Mouse (Mus musculus) hindbrain, embryonic 14.5 days (tissue): ENCODE measurements at regions not wholly inside any gene's neighbourhood (a gene's known extent, or its start where the extent isn't known, plus 50 kb on each side); places are given as distances from the start of the nearest gene placed in this dataset.
A peak's percentile ranks its signal among the peaks of the same experiment; 100 is the strongest.

Source experiments
- ATAC-seq: fragments of 200-750 bp; cut with Nextera tagmentation; 2 replicates; pipeline ENCODE4 v1.8.0; 2017; ENCODE audit warnings: moderate number of reproducible peaks, mild to moderate bottlenecking, moderate TSS enrichment, moderate library complexity; ENCODE audit not compliant: low FRiP score
- DNase-seq: peaks from one replicate; pipeline ENCODE4 v3.0.0-alpha.2; 2015; ENCODE audit warnings: low spot score
- H3K27ac ChIP-seq: fragments of 300-500 bp; sonication (generic); 2 replicates; pipeline ENCODE4 v1.5.1; 2014; ENCODE audit warnings: mild to moderate bottlenecking, moderate library complexity
- H3K27me3 ChIP-seq: fragments of 300-500 bp; sonication (generic); 2 replicates; pipeline ENCODE4 v1.6.1; 2014; ENCODE audit warnings: mild to moderate bottlenecking, low read length, mixed read lengths; ENCODE audit not compliant: control insufficient read depth, insufficient read depth
- H3K36me3 ChIP-seq: fragments of 300-500 bp; sonication (generic); replicated peaks from 2 replicates; pipeline ENCODE4 v1.6.1; 2014; ENCODE audit not compliant: control insufficient read depth, insufficient read depth
- H3K4me1 ChIP-seq: fragments of 300-500 bp; sonication (generic); replicated peaks from 2 replicates; pipeline ENCODE4 v1.6.1; 2014; ENCODE audit warnings: antibody characterized with exemption, low read length, mixed read lengths; ENCODE audit not compliant: control insufficient read depth, insufficient read depth
- H3K4me2 ChIP-seq: fragments of 300-500 bp; sonication (generic); replicated peaks from 2 replicates; pipeline ENCODE4 v1.6.1; 2014; ENCODE audit warnings: mild to moderate bottlenecking, moderate library complexity
- H3K4me3 ChIP-seq: fragments of 300-500 bp; sonication (generic); replicated peaks from 2 replicates; pipeline ENCODE4 v1.5.1; 2014; ENCODE audit warnings: mild to moderate bottlenecking, low read length
- H3K9ac ChIP-seq: fragments of 300-500 bp; sonication (generic); 2 replicates; pipeline ENCODE4 v1.6.1; 2014
- H3K9me3 ChIP-seq: fragments of 300-500 bp; sonication (generic); 2 replicates; pipeline ENCODE4 v1.6.1; 2016; ENCODE audit warnings: low read length; ENCODE audit not compliant: control insufficient read depth
- WGBS: fragments of 180-500 bp; shearing (Covaris S2); extraction: QIAGEN DNeasy Blood & Tissue Kit; methylation state at CpG from one replicate; pipeline ENCODE4 v1.1.7; 2014; 5-methylcytosine and 5-hydroxymethylcytosine counted together

GRCm38 (mm10) chr1:55884576-55884975 lies 478.9 kb downstream of the Plcl1 start:
- Histone ChIP-seq H3K9ac (no peak overlapping the region), H3K27ac (no peak overlapping the region), H3K27me3 (peaks cover 6% of the 10 kb centered on the region; the same call in 1 of the 2 replicates), H3K4me2 (no peak overlapping the region), H3K4me3 (no peak overlapping the region), H3K9me3 (peaks cover 9% of the 10 kb centered on the region), H3K36me3 (no peaks in the 10 kb centered on the region), H3K4me1 (peaks cover 6% of the 10 kb centered on the region; the same call in 1 of the 2 replicates)
- DNase-seq (no peak), ATAC-seq (no peak)

- H3K36me3 ChIP-seq, result no peaks in the 10 kb centered on the region
- ATAC-seq, result peak; percentile 60; the same call in 1 of the 2 replicates
- H3K9ac ChIP-seq, result no peak overlapping the region
- no peak overlapping the region for H3K27ac ChIP-seq
- H3K4me1 ChIP-seq, result peaks cover 9% of the 10 kb centered on the region; the same call in 1 of the 2 replicates
- no peak overlapping the region for H3K4me3 ChIP-seq
- DNase-seq, result peak; percentile 90
- H3K4me2 ChIP-seq, result no peak overlapping the region
- no peaks in the 10 kb centered on the region for H3K9me3 ChIP-seq
- peaks cover 15% of the 10 kb centered on the region; the same call in 1 of the 2 replicates for H3K27me3 ChIP-seq
- WGBS, result 25% methylated on average over 5 of the region's 5 CpGs
Observed at GRCm38 (mm10) chr1:55886383-55887070, 480.8 kb downstream of the Plcl1 start.

- 41% methylated on average over 7 of the region's 7 CpGs for WGBS
- DNase-seq, result no peak
Observed at GRCm38 (mm10) chr1:55887386-55887785, 481.7 kb downstream of the Plcl1 start.

GRCm38 (mm10) chr1:55888711-55889366 lies 483.1 kb downstream of the Plcl1 start:
- H3K9me3 ChIP-seq, result no peaks in the 10 kb centered on the region
- no peak overlapping the region for H3K4me2 ChIP-seq
- DNase-seq, result peak; percentile 47
- no peak overlapping the region for H3K9ac ChIP-seq
- peak; percentile 41 for ATAC-seq
- H3K27me3 ChIP-seq, result peaks cover 19% of the 10 kb centered on the region; the same call in 1 of the 2 replicates
- WGBS, result 48% methylated on average over 17 of the region's 17 CpGs
- H3K4me3 ChIP-seq, result no peak overlapping the region
- H3K36me3 ChIP-seq, result no peaks in the 10 kb centered on the region
- peaks cover 9% of the 10 kb centered on the region; the same call in 1 of the 2 replicates for H3K4me1 ChIP-seq
- H3K27ac ChIP-seq, result no peak overlapping the region

More at GRCm38 (mm10) chr1:55887386-55887785, 481.7 kb downstream of the Plcl1 start:
- no peak overlapping the region for H3K27ac ChIP-seq
- H3K4me3 ChIP-seq, result no peak overlapping the region
- no peaks in the 10 kb centered on the region for H3K36me3 ChIP-seq
- peaks cover 9% of the 10 kb centered on the region; the same call in 1 of the 2 replicates for H3K4me1 ChIP-seq
- H3K9ac ChIP-seq, result no peak overlapping the region
- H3K9me3 ChIP-seq, result no peaks in the 10 kb centered on the region
- ATAC-seq, result no peak
- no peak overlapping the region for H3K4me2 ChIP-seq
- peaks cover 19% of the 10 kb centered on the region; the same call in 1 of the 2 replicates for H3K27me3 ChIP-seq

GRCm38 (mm10) chr1:55890511-55891151 lies 484.9 kb downstream of the Plcl1 start:
- peak overlapping the region; percentile 26 for H3K4me2 ChIP-seq
- no peak overlapping the region for H3K9ac ChIP-seq
- ATAC-seq, result peak; percentile 75; the same call in 1 of the 2 replicates
- WGBS, result 59% methylated on average over 15 of the region's 15 CpGs
- no peak overlapping the region for H3K27ac ChIP-seq
- peaks cover 9% of the 10 kb centered on the region; the same call in 1 of the 2 replicates for H3K4me1 ChIP-seq
- DNase-seq, result peak; percentile 84
- H3K36me3 ChIP-seq, result no peaks in the 10 kb centered on the region
- H3K27me3 ChIP-seq, result peaks cover 19% of the 10 kb centered on the region; the same call in 1 of the 2 replicates
- no peak overlapping the region for H3K4me3 ChIP-seq
- no peaks in the 10 kb centered on the region for H3K9me3 ChIP-seq

GRCm38 (mm10) chr1:55891894-55892293 lies 486.2 kb downstream of the Plcl1 start:
- no peak overlapping the region for H3K4me2 ChIP-seq
- H3K27me3 ChIP-seq, result 0 out of 2 replicates have a peak, but pooled peaks cover 15% of the 10 kb centered on the region
- ATAC-seq (no peak), DNase-seq (no peak)
- no peak overlapping the region for H3K9ac ChIP-seq
- no peaks in the 10 kb centered on the region for H3K9me3 ChIP-seq
- no peak overlapping the region for H3K4me3 ChIP-seq
- H3K36me3 ChIP-seq, result no peaks in the 10 kb centered on the region
- H3K4me1 ChIP-seq, result peaks cover 9% of the 10 kb centered on the region; the same call in 1 of the 2 replicates
- 63% methylated on average over 10 of the region's 10 CpGs for WGBS
- H3K27ac ChIP-seq, result no peak overlapping the region

- Histone ChIP-seq H3K27me3 (no peaks in the 10 kb centered on the region), H3K4me2 (no peak overlapping the region), H3K4me1 (no peaks in the 10 kb centered on the region), H3K36me3 (no peaks in the 10 kb centered on the region), H3K9ac (no peak overlapping the region), H3K9me3 (no peaks in the 10 kb centered on the region), H3K4me3 (no peak overlapping the region), H3K27ac (no peak overlapping the region)
- WGBS, result 77% methylated on average over 2 of the region's 2 CpGs
- ATAC-seq (no peak), DNase-seq (no peak)
Observed at GRCm38 (mm10) chr1:55897572-55897971, 491.9 kb downstream of the Plcl1 start.

GRCm38 (mm10) chr1:55898031-55898430 lies 492.3 kb downstream of the Plcl1 start:
- Histone ChIP-seq H3K4me1 (no peaks in the 10 kb centered on the region), H3K9me3 (no peaks in the 10 kb centered on the region), H3K4me2 (no peak overlapping the region), H3K9ac (no peak overlapping the region), H3K4me3 (no peak overlapping the region), H3K27ac (no peak overlapping the region), H3K27me3 (no peaks in the 10 kb centered on the region), H3K36me3 (no peaks in the 10 kb centered on the region)
- no peak for ATAC-seq
- WGBS, result 36% methylated on average over 3 of the region's 3 CpGs
- no peak for DNase-seq

GRCm38 (mm10) chr1:55900033-55900432 lies 494.3 kb downstream of the Plcl1 start:
- DNase-seq, result no peak
- WGBS, result 83% methylated on average over 3 of the region's 3 CpGs
- H3K9ac ChIP-seq, result no peak overlapping the region

More at GRCm38 (mm10) chr1:55900033-55900432, 494.3 kb downstream of the Plcl1 start:
- H3K27ac ChIP-seq, result no peak overlapping the region
- ATAC-seq, result no peak
- no peaks in the 10 kb centered on the region for H3K9me3 ChIP-seq
- no peaks in the 10 kb centered on the region for H3K4me1 ChIP-seq
- no peak overlapping the region for H3K4me2 ChIP-seq
- no peak overlapping the region for H3K4me3 ChIP-seq
- no peaks in the 10 kb centered on the region for H3K27me3 ChIP-seq
- no peaks in the 10 kb centered on the region for H3K36me3 ChIP-seq
